Mouse (Mus musculus) ES-Bruce4 (cell line): ENCODE measurements at regions not wholly inside any gene's neighbourhood (a gene's known extent, or its start where the extent isn't known, plus 50 kb on each side); places are given as distances from the start of the nearest gene placed in this dataset.

ENCODE experiments used
- H3K27ac ChIP-seq: 2 replicates; pipeline ENCODE4 v1.5.1; 2012; ENCODE audit warnings: low read length, inconsistent platforms; ENCODE audit not compliant: insufficient read depth
- H3K27me3 ChIP-seq: 2 replicates; pipeline ENCODE4 v1.6.1; 2012; ENCODE audit warnings: mild to moderate bottlenecking, low read length, inconsistent platforms; ENCODE audit not compliant: control insufficient read depth, poor library complexity, insufficient read depth, severe bottlenecking
- H3K36me3 ChIP-seq: 2 replicates; pipeline ENCODE4 v1.6.1; 2012; ENCODE audit warnings: inconsistent platforms, mild to moderate bottlenecking, low read length, moderate library complexity; ENCODE audit not compliant: control insufficient read depth, poor library complexity, insufficient read depth, severe bottlenecking
- H3K4me1 ChIP-seq: one replicate; pipeline ENCODE4 v1.8.1; 2011; ENCODE audit warnings: low read length; ENCODE audit not compliant: control insufficient read depth, insufficient read depth
- H3K4me3 ChIP-seq: 2 replicates; pipeline ENCODE4 v1.5.1; 2011; ENCODE audit warnings: low read depth, mild to moderate bottlenecking, low read length
- H3K9ac ChIP-seq: 2 replicates; pipeline ENCODE4 v1.6.1; 2012; ENCODE audit warnings: low read depth, mild to moderate bottlenecking, inconsistent platforms; ENCODE audit not compliant: poor library complexity, severe bottlenecking
- H3K9me3 ChIP-seq: replicated peaks from 2 replicates; pipeline ENCODE4 v1.6.1; 2012; ENCODE audit warnings: mild to moderate bottlenecking, low read length, inconsistent platforms; ENCODE audit not compliant: control insufficient read depth, poor library complexity, insufficient read depth, severe bottlenecking
- CTCF ChIP-seq: IDR thresholded peaks from one replicate; pipeline ENCODE4 v1.8.1; 2011; ENCODE audit warnings: low read depth, low read length
- EP300 ChIP-seq: IDR thresholded peaks from 2 replicates; pipeline ENCODE4 v1.6.1; 2011; ENCODE audit warnings: low read depth, low read length; ENCODE audit not compliant: insufficient read depth
- POLR2A ChIP-seq: IDR thresholded peaks from one replicate; pipeline ENCODE4 v1.8.1; 2011; ENCODE audit warnings: low read length; ENCODE audit not compliant: insufficient read depth

- TF ChIP-seq CTCF (no peak), EP300 (no peak), POLR2A (no peak)
- Histone ChIP-seq H3K36me3 (no peaks in the 10 kb centered on the region), H3K4me3 (no peak overlapping the region), H3K9ac (no peak overlapping the region), H3K27me3 (no peaks in the 10 kb centered on the region), H3K9me3 (peaks cover 4% of the 10 kb centered on the region; the same call in 1 of the 2 replicates), H3K27ac (no peak overlapping the region), H3K4me1 (no peaks in the 10 kb centered on the region)
Observed at GRCm38 (mm10) chr6:93581141-93581540, 637.8 kb upstream of the Adamts9 start.

- Histone ChIP-seq H3K27ac (no peak overlapping the region), H3K9me3 (peaks cover 4% of the 10 kb centered on the region; the same call in 1 of the 2 replicates), H3K4me3 (no peak overlapping the region), H3K36me3 (no peaks in the 10 kb centered on the region), H3K4me1 (no peaks in the 10 kb centered on the region), H3K9ac (no peak overlapping the region), H3K27me3 (no peaks in the 10 kb centered on the region)
- no peak for TF ChIP-seq CTCF
- no peak for TF ChIP-seq POLR2A
- TF ChIP-seq EP300, result no peak
Observed at GRCm38 (mm10) chr6:93580716-93581115, 637.4 kb upstream of the Adamts9 start.

GRCm38 (mm10) chr6:93575249-93575648 lies 632.0 kb upstream of the Adamts9 start:
- Histone ChIP-seq H3K36me3 (no peaks in the 10 kb centered on the region), H3K9me3 (no peaks in the 10 kb centered on the region), H3K27me3 (no peaks in the 10 kb centered on the region), H3K4me1 (peaks cover 3% of the 10 kb centered on the region), H3K4me3 (no peak overlapping the region), H3K9ac (no peak overlapping the region), H3K27ac (no peak overlapping the region)
- TF ChIP-seq EP300 (no peak), POLR2A (no peak), CTCF (no peak)

DNA sequence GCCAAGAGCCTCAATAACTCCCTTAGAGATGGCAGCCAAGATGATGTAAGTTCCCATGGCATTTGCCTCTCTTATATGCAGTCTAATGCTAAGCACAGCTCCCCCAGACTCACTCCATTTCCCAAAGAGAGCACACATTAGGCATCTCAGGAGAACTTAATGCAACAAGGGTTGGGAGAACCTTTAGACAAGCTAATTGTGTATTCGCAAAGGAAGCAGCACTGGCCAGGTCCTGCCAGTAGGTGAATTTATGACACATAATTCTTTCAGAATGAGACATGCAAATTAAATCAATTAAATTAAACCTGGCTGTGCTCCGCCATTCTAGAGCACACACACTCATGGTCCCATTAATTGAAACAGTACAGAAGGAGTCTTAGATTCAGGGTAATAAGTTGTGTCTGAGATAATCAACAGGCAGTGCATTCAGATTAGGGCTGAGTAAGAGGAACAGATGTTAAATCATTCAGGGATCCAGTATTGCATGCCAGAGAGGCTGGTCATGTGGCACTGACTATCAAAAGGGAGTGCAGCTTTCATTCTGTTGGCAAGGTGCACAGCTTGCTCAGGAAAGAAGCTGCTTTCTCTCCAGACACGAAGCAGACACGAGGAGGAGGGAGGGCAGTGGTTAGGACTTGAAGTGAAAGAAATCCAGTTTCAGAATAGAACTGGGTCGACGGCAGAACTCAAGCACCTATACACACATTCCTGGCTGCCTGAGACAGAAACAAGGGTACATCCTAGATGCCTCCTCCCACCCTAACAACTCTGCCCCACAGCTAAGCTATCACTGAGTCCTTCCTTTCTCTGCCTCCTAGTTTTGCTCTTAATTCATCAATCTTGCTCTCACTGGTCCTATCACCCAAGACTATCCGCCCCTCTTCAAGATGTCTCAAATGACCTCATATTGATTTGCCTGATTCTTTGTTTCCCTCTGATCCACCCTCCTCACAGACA lies 630.7 kb upstream of the Adamts9 start:
- no peaks in the 10 kb centered on the region for H3K9me3 ChIP-seq
- H3K27me3 ChIP-seq, result no peaks in the 10 kb centered on the region
- no peaks in the 10 kb centered on the region for H3K36me3 ChIP-seq
- H3K4me3 ChIP-seq, result no peak overlapping the region
- H3K4me1 ChIP-seq, result peaks cover 3% of the 10 kb centered on the region
- no peak overlapping the region for H3K27ac ChIP-seq
- no peak overlapping the region for H3K9ac ChIP-seq
- TF ChIP-seq CTCF, result no peak
- no peak for TF ChIP-seq EP300
- no peak for TF ChIP-seq POLR2A

- Histone ChIP-seq H3K9ac (no peak overlapping the region), H3K27me3 (no peaks in the 10 kb centered on the region), H3K36me3 (no peaks in the 10 kb centered on the region), H3K4me1 (peaks cover 2% of the 10 kb centered on the region), H3K4me3 (no peak overlapping the region), H3K27ac (no peak overlapping the region), H3K9me3 (no peaks in the 10 kb centered on the region)
- no peak for TF ChIP-seq POLR2A
- TF ChIP-seq CTCF, result no peak
- no peak for TF ChIP-seq EP300
Observed at GRCm38 (mm10) chr6:93569866-93570265, 626.6 kb upstream of the Adamts9 start.

DNA sequence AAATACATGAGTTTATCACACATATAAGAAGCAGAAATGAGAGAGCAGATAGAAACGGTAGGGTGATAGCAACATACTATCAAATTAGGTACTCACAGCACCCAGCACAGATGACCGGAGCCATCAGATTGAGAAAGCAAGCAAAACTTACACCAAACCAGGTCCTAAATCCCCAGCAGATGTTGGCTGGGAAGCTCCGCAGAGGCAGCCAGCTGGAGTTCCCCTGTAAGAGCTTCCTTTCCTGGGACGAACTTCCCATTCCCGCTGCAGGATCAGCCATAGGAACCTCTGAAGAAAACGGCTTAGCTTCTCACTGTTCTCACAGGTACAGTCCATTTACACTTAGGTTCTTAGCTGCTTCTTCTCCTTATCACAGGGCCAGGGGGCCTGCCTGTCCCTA lies 625.9 kb upstream of the Adamts9 start:
- no peak for TF ChIP-seq POLR2A
- no peak for TF ChIP-seq EP300
- TF ChIP-seq CTCF, result no peak
- H3K27me3 ChIP-seq, result no peaks in the 10 kb centered on the region
- H3K9me3 ChIP-seq, result no peaks in the 10 kb centered on the region
- H3K36me3 ChIP-seq, result no peaks in the 10 kb centered on the region
- no peak overlapping the region for H3K4me3 ChIP-seq
- no peak overlapping the region for H3K27ac ChIP-seq
- H3K4me1 ChIP-seq, result no peaks in the 10 kb centered on the region
- no peak overlapping the region for H3K9ac ChIP-seq
